Mouse (Mus musculus) urinary bladder, adult 18-20 months (tissue): ENCODE measurements around the gene Phxr2.

Source experiments
- DNase-seq, 2 experiments: peaks; one replicate each; pipeline ENCODE4 v3.0.0; 2022; ENCODE audit warnings: low spot score in 2 of 2, mixed read lengths in 2 of 2

The Phxr2 gene

DNA sequence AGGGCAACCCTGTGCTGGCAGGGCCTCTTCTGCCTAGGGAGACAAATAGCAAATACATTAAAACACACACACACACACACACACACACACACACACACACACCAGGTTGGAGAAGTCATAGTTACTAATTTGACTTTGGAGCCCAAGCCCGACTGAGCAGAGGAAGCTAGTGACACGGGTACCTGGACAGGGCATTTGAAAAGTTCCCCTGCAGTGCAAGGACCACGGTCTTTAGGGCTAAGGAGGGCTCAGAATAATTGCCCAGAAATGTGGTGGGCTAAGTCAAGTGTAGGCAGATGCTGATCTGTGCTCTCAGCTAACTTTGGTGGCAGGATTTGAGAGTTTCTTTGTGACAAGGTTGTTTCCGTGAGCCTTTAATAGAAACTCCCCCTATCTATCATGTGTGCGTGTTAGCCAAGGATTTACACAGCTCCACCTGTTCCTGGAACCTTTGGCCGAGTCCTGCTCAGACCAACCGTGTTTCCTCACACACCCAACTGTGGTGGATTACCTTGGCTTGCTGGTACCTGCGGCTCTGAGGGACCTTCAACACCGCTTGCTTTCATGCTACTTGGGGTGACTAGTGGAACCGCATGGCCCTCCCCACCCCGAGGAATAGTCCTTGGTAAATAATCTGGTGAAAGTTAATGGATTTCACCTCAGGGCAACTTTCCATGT lies 6.6 kb upstream of the Phxr2 start:
- peak in 1 of 2 experiments; percentile 42 for DNase-seq

DNA sequence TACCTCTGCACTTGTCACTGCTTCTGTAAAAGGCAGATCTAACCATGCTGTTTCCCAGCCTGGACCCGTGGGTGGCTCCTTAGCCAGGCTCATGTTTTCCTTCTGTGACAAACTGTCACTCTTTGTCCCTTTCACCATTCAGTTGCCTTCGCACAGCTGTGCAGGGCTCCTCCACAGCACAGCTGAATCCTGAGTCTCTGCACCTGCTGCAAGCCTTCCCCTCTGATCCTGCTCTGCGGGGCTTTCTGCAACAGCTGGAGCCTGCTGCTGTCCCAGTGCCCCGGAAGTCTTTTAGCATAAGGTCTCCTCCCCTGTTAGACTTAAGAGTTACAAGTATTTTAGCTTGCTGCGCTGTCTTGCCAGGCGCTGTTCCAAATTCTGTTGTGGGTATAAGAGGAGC lies 6.1 kb upstream of the Phxr2 start:
- DNase-seq = no peak

DNA sequence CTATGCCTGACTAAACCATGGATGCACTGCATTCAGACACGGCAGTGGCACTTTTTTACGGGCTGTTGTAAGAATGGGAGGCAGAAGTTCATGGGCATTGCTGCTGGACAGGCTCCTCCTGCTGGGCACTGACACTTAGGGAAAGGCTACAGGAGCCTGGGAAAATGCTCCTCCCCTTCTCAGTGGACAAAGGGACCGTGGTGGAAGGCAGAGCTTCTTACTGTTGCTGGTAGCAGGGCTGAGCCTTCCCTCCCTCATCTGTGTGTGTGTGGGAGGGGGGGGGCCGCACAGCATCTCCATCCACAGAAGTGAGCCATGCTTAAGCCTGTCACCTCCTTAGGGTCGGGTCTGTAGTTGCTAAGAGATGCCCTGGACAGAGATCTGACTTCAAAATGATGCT lies 5.2 kb upstream of the Phxr2 start:
- DNase-seq = no peak

DNA sequence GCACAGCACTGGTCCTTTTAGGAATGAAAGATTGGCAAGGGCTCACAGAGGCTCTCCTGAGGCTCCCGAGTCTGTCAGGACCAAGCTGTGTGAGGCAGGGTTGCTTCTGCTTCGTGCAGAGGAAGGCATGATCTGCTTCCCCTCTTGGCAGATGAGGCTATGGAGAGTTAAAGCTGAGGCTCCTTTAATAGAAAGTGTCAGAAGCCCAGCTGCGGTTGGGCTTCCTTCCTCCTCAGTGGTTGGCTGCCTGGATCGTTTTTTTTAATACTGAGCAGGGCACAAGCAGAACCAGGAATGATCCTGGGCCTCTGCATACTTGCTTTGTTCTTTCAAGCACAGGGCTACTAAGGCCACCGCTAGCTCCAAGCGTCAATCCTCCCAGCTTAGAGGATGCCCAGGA lies 4.5 kb upstream of the Phxr2 start:
- DNase-seq = no peak

DNA sequence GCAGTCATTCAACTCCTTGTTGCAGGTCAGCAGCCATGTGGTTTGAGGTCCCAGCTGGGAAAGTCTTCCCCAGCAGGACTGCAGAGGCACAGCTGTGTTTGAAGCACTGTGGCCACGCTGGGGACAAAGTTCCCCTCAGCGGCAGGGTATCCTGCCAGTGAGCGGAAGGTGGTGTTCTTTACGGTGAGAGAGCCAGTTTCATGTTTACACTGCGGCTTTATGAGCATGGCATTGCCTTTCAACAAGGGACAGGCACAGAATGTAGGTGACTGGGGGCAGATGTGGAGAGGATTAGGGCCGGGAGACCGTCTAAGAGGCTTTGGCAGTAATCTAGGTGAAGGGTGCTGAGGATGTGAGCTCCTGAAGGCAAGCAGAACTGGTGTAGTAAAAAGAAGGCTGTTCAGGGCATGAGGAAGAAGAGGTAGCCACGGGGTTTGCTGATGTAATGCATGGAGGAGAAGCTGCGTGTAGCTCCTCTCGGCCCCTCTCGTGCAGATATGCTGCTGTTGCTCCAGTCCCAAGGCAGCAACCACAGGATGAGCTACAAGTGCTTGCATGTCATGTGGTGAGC lies 1.7 kb upstream of the Phxr2 start:
- no peak for DNase-seq

DNA sequence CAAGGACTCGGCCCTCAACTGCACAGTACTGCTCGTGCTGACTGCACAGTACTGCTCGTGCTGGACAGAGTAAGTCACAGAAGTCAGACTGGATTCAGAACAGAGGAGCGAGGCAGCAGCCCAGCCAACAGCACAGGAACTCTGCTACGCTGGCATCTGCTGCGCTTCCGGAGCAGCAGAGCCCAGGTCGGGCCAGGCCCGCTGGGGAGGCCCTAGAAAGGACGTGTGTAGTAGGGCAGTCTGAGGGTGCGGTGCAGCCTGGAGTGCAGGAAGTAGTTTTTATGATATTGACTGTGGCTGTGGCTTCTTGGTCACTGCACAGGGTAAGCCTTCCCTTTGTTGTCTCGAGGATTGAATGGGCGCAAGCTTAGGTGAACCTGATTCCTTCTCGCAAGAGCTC lies 829 bp upstream of the Phxr2 start:
- no peak for DNase-seq

DNA sequence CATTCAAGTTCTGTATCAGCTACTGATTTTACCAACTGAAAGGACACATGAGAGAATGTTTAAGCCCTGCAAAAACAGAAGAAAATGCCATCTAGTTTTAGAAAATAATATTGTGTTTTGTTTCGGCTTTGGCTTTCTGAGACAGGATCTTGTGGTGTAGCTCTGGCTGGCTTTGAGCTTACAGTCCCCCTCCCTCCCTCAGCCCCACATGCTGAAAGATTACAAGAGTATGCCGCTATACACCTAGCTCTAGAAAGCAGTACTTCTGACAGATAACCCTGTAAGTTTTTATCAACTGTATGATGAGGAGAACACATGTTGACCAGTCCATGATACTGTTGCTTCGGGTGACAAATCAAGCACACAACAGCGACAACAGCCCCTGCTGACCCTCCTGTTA lies 6.7 kb downstream of the Phxr2 start:
- DNase-seq = no peak

DNA sequence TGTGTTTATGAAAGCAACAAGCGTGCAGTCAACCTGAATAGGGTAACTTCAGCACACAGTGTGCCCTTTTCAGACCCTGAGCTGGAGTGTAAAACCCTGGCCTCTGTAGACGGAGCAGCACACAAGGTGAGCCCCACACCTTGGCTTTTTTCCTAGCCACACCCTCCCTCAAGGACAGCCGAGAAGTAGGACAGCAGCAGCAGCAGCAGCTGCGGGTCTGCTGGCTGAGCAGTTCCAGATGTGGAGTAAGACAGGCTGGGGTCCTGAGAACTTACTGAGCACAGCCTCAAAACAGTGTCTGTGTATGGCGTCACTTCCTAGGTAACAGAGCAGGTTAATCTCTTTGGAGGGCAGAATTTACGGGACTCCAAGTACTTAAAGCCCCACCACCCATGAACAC lies 7.4 kb downstream of the Phxr2 start:
- DNase-seq = no peak

DNA sequence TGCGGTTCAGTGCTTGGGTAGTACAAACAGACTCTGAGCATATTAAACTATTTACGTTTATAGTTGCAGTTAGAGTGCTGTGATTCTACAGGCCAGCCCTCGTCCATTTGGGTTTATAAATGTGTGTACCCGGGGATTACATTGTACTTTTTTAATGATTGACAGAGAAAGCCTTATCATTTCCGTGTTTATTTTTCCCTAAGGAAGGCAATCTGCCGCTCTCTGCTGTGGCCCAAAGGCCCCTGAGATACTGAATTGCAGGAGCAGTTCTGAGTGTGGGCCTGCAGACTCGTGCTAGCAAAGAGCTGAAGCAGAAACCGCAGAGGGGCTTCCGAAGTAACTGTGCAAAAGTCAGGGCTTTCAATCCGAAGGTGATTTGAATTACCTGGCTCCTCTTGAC lies 8.2 kb downstream of the Phxr2 start:
- DNase-seq = no peak

DNA sequence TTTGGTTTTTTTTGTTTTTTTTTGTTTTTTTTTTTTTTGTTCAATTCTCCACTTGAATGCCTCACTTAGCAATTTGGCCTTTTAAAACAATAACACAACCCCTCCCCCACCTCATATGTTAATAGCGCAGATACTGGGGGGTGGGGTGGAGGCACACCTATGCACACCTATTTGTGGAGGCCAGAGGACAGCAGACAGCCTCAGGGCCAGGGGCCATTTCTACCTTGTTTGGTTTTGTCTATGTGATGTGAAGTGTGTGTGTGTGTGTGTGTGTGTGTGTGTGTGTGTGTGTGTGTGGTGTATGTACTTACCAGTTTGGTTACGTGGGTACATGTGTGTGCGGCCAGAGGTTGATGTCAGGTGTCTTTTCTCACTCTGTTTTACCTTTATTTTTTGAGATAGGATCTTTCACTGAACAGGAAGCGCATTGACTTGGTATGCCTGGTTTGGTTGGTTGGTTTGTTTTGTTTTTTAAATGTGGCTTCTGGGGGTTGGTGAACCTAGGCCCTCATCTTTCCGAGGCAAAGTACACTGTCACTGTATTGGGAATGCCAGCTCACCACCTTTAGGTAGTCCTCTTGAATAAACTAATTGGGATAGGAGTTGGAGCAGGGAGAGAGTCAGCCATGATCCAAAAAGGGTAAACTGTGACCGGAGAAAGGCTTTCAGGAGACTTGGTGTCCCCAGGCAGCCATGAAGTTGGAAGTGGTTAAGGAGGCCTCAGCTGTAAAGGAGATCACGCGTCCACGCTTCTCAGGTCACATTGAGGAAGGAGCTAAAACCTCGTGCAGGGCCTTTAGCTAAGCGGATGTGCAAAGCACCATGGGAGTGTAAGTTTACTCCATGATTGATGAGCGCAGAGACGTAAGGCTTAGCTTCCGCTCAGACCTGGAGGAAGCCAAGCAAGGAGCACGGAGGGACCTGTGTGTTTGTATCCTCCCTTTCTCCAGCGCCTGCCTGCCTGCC lies 9.2 kb downstream of the Phxr2 start:
- no peak for DNase-seq

DNA sequence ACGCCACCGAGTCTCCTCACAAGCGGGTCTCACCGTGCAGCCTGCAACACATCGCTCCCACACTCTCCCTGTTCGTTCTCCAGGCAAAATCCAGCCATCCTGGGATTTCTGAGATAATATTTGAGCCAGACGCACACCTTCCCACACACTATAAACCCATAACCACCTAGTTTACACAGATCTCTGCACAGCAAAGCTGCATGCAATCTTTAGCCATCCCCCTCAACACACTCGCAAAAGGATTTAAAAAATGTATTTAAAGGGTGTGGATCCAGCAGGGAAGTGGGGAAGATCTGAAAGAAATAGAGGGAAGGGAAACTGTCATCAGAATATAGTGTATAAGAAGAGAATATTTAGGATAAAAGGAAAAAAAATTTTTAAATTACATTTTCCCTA lies 9.9 kb downstream of the Phxr2 start:
- DNase-seq = no peak

DNA sequence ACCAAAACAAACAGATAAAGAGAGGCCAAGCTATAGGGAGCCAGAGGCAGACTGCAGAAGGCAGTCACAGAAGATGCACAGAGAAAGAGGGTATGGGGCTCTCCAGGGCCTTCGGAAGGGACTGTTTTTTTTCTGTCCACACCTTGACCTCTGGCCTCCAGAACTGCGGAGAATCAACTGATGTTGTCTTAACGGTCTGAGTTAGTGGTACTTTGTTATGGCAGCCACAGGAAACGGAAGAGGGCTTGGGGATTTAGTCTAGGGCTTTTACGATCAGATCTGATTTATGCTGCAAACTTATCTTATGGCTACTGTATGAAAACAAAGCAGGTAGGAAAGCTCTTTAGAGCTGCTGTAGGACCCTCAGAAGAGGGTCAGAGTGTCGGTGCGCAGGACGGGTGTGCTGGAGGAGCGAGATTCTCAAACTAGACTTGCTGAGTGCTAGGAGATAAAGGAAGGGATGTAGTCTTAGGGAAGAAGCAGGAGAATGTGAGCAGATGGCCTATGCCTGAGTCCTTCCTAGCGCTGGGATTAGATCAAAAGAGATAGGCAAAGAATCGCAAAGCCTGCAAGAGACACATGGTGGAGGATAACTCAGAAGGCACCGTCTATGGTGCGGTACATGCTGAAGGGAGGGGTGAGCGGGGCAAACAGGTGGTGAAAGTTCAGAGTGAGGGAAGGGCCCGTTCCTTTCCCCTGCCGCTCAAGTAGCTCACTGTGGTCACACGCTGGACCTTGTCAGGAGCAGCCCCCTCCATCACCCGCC lies 10.5 kb downstream of the Phxr2 start:
- DNase-seq = no peak

DNA sequence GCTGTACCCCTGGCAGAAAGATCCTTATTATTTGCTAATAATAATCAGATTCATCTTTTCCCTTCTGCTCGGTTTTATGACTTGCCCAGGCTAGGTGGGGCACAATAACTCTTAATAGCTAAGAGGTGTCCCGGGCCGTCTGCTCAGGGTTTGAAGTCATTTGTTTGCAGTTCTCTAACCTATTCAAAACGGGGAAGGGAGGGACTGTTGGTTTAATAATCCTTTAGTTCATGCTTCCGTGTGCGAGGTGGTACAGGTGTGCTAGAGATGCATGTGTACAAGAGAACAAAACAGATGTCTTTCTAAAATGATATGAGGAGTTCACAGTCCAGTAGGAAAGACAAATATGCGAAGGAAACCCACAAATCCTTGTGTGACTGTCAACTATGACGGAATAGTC lies 11.8 kb downstream of the Phxr2 start:
- DNase-seq = no peak

DNA sequence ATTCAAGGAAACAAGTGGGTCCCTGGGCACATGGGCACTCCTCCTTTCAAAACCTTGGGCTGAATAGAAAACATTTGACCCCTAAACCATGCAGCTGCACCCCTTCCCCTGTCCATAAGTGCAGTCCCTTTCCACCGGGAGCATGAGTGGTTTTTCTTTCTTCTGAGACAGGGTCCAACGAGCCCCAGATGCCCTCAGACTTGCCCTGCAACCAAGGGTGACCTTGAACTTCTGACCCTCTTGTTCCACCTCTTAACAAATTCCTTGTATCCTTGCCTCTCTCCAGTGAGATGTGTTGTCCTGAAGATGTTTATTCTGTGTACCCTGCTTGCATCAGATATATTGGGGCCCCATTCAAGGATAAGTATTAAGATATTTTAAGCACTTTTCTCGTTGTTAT lies 12.6 kb downstream of the Phxr2 start:
- DNase-seq = no peak

DNA sequence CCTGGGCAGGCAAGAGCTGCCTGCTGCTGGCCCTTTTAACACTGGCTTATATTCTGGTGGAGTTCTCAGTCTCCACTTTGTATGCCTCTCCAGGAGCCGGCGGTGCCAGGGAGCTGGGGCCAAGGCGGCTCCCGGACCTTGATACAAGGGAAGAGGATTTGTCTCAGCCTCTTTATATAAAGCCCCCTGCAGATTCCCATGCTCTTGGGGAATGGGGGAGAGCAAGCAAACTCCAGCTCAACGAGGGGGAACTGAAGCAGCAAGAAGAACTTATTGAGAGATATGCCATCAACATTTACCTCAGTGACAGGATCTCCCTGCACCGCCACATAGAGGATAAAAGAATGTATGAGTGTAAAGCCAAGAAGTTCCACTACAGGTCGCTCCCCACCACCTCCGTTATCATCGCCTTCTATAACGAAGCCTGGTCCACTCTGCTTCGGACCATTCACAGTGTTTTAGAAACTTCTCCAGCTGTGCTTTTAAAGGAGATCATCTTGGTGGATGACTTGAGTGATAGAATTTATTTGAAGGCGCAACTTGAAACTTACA lies 17.6 kb downstream of the Phxr2 start:
- no peak for DNase-seq

DNA sequence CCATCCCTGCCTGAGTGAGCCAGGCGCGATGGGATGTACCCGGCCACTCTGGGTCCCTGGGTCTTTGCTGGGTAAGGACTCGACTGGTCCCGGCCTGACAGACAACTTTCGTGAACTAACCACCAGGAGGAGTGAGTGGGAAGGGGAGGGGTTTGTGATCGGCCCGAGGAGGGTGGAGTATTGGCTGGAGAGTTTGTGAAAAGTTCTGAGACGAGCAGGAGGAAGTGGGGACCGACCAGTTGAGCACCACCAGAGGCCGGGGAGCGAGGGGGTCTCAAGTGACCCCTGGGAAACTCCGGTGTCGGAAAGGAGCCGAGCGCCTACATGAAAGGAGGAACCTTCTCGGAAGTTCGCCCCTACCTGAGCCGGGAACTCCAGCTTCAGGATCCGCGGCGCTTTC lies 18.2 kb downstream of the Phxr2 start, which contains the start of gene Galnt4:
TSS of gene Galnt4 (plus strand) at position 196 of the 400 bp plus-strand sequence.
- DNase-seq = peak; percentile 77 to 85

DNA sequence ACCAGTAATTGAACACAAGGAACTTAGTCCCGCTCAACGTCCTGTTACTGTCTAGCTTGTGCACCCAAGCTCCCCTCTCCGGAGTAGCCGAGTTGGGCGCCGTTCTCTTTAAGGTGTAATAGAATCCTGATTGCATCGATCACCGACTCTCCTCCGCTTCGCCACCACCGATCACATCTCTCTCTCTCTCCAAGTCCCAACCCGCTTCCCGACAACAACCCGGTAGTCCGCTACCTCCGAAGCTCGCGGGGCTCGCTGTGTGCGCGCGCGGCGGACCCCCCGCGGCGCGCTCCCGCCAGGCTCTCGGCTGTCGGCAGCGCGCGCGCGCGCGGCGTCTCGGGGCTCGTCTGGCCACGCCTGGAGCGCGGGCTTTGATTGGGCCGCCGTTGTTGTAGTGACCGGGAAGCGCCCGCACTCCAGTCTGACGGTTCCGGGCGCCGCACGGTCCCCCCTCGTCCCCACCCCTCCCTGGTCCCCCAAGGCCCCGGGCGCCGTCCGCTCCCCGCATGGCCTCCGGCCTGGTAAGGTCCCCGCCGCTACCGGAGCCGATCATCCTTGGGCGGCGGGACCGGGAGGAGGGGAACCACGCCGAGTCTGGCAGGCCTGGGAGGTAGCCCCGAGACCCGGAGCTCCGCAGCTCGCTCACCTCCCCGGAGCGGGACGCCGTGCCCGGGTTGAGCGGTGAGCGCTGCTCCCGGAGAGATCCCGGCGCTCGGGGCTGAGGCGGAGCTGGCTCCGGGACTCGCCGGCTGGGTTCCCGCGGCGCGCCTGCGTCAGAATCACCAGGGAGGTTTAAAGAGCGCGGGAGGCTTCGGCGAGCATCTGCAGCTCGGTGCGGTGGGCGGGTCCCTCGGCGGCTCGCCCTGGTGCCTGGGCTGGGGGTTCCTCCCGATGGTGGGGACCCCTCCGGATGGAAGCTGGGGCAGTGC lies 19.2 kb downstream of the Phxr2 start, which contains the start of gene Poc1b:
TSS of gene Poc1b (plus strand) at position 334 of the 929 bp plus-strand sequence.
- DNase-seq = peak; percentile 71 to 78

DNA sequence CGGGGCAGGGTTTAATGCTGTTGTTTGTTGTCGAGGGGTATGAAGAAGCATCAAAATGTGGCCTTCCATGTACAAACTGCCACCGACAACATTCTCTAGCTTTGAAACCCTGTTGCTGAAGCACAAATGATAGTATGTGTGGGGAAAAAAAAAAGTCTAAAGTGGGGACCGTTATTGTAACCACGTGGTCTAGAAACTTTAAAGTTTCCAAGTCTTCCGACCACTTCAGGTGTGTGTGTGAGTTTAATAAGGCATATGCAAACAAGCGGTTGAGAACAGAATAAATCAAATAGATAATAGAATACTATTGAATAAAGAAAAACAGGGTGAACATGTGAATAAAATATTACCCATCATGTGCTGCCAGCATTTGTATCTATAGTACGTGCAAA lies 19.8 kb downstream of the Phxr2 start:
- DNase-seq = no peak

DNA sequence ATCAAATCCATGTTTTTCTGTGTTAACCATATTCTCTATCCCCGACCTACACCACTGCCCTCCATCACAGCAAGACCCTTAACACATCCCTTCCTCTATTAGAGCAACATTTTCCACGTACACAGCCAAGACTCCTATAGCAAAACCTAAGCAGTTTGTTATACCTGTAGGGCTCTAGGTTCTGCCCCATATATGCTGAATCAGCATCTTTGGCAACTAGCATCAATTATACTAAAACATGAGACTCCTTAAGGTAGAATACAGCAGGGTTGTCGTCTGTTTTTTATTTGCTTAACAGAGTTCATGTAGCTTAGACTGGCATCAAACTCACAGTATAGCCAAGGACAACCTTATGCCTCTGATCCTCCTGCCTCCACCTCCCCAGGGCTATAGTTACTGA lies 20.6 kb downstream of the Phxr2 start:
- no peak for DNase-seq

DNA sequence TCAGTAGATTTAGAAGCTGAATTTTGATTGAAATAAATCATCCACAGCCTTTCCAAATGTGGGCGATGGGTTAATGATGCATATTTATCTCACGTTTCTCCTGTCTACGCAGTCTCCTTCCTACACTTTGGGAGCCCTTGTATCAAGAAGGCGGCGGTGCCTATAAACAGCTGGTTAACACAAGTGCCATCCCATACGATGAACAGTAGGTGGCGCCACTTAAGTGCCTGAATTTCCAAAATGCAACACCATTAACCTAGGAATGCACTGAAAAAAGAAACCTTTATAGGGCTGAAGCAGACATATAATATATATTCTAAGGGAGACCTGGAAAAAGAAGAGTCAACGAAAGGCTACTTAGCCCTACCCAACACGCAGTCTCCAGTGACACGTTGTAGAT lies 28.8 kb downstream of the Phxr2 start:
- no peak for DNase-seq
